Mouse (Mus musculus): ENCODE data around the gene 0610030E20Rik.

0610030E20Rik gene

GRCm38 (mm10) chr6:72371147-72371546 is 24.0 kb downstream of the 0610030E20Rik start:
- no peak for DNase-seq (ENCODE audit: low spot score)

GRCm38 (mm10) chr6:72371571-72371970 is 24.5 kb downstream of the 0610030E20Rik start:
- DNase-seq (ENCODE audit: low spot score): no peak

GRCm38 (mm10) chr6:72373184-72373583 is 26.1 kb downstream of the 0610030E20Rik start:
- no peak for DNase-seq (ENCODE audit: low spot score)

GRCm38 (mm10) chr6:72374206-72374605 is 27.1 kb downstream of the 0610030E20Rik start:
- no peak for DNase-seq (ENCODE audit: low spot score)

- DNase-seq (ENCODE audit: low spot score): no peak
These were observed 27.9 kb downstream of the 0610030E20Rik start for GRCm38 (mm10) chr6:72374820-72375563.

- no peak for DNase-seq (ENCODE audit: low spot score)
These were observed 31.6 kb downstream of the 0610030E20Rik start for GRCm38 (mm10) chr6:72378510-72379234.

- DNase-seq (ENCODE audit: low spot score): no peak
These were observed 32.4 kb downstream of the 0610030E20Rik start for GRCm38 (mm10) chr6:72379377-72380130.

- DNase-seq (ENCODE audit: low spot score): no peak
These were observed 33.1 kb downstream of the 0610030E20Rik start, which contains the start of gene Vamp5 for GRCm38 (mm10) chr6:72380131-72380770. Gene Vamp5 (minus strand): TSS chr6:72380468.

- no peak for DNase-seq (ENCODE audit: low spot score)
These were observed 35.4 kb downstream of the 0610030E20Rik start for GRCm38 (mm10) chr6:72382494-72382893.

- DNase-seq (ENCODE audit: low spot score): no peak
These were observed 36.2 kb downstream of the 0610030E20Rik start for GRCm38 (mm10) chr6:72383142-72383820.

- no peak for DNase-seq (ENCODE audit: low spot score)
These were observed 36.8 kb downstream of the 0610030E20Rik start for GRCm38 (mm10) chr6:72383952-72384351.

- DNase-seq (ENCODE audit: low spot score): no peak
These were observed 38.1 kb downstream of the 0610030E20Rik start for GRCm38 (mm10) chr6:72385258-72385657.

GRCm38 (mm10) chr6:72386561-72386960 is 39.4 kb downstream of the 0610030E20Rik start:
- no peak for DNase-seq (ENCODE audit: low spot score)

- no peak for DNase-seq (ENCODE audit: low spot score)
These were observed 40.7 kb downstream of the 0610030E20Rik start for GRCm38 (mm10) chr6:72387816-72388215.

GRCm38 (mm10) chr6:72388266-72388665 is 41.1 kb downstream of the 0610030E20Rik start:
- DNase-seq (ENCODE audit: low spot score): no peak

- no peak for DNase-seq (ENCODE audit: low spot score)
These were observed 41.7 kb downstream of the 0610030E20Rik start for GRCm38 (mm10) chr6:72388791-72389329.

- DNase-seq (ENCODE audit: low spot score): no peak
These were observed 42.4 kb downstream of the 0610030E20Rik start for GRCm38 (mm10) chr6:72389471-72389940.

- DNase-seq (ENCODE audit: low spot score): peak; percentile 45
These were observed 43.0 kb downstream of the 0610030E20Rik start, which contains the start of gene Vamp8 for GRCm38 (mm10) chr6:72389941-72390771. Gene Vamp8 (minus strand): TSS chr6:72390703.

- DNase-seq (ENCODE audit: low spot score): no peak
These were observed 43.8 kb downstream of the 0610030E20Rik start for GRCm38 (mm10) chr6:72390795-72391521.
